Mouse (Mus musculus) spleen, postnatal 36 days (tissue): ENCODE data around the gene Zfp791.
"Not testable (repeated sequence)": the region's sequence is repeated elsewhere in the genome, so short reads cannot be mapped to it uniquely, and the experiment has no call there.

Source experiments
- DNase-seq, 2 experiments: peaks; one replicate each; pipeline ENCODE4 v3.0.0; 2022; ENCODE audit warnings: low spot score in 2 of 2, mixed read lengths in 1 of 2

Gene Zfp791

GRCm38 (mm10) chr8:85083108-85083813, 39.6 kb downstream of the Zfp791 start, which contains the start of gene Man2b1:
TSS of gene Man2b1 (plus strand) at chr8:85083270.
- peak; percentile 91 to 92 for DNase-seq

- not testable (repeated sequence) for DNase-seq
Measured at GRCm38 (mm10) chr8:85082169-85082568, 40.7 kb downstream of the Zfp791 start.

GRCm38 (mm10) chr8:85081216-85081555, 41.7 kb downstream of the Zfp791 start, which contains the start of gene Wdr83:
TSS of gene Wdr83 (minus strand) at chr8:85081306.
- DNase-seq: peak; percentile 84 to 85

GRCm38 (mm10) chr8:85080532-85081215, 42.2 kb downstream of the Zfp791 start, which contains the start of gene Wdr83os:
TSS of gene Wdr83os (plus strand) at chr8:85080740.
- DNase-seq: peak; percentile 50 to 57

DNA sequence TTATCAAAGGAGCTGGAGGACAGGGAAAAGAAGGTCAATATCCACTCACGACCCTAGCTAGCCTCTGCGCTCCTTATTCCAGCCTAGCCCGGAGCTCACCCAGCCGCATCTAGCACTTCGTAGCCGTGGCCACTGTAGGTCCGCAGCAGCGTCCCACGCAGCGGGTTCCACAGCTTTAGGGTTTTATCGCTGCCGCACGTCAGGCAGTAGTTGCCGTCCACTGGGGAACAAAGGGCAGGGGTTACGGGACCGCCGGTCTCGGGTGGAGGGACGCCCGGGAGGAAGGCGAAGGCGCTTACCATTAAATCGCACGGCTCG, 42.7 kb downstream of the Zfp791 start:
- no peak for DNase-seq

- peak; percentile 78 to 81 for DNase-seq
Measured at GRCm38 (mm10) chr8:85076993-85077392, 45.9 kb downstream of the Zfp791 start.

DNA sequence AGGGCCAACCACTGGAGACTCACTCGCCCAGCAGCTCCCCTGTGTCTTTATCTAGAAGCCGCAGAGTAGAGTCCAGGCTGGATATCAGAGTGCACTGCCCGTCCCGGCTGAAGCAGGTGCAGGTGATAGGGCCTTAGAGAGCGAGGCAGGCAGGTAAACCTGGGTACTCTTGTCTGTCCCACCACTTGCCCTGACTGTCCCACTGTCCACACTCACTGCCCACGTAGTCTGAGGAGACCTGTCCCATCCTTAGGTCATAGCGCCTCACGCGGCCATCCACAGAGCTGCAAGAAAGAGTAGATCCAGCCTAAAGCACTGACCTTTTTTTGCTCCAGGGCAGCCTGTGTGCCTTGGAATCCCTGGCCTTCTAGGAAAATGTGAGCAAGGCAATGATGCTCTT, 46.9 kb downstream of the Zfp791 start:
- peak; percentile 31 to 42 for DNase-seq

DNA sequence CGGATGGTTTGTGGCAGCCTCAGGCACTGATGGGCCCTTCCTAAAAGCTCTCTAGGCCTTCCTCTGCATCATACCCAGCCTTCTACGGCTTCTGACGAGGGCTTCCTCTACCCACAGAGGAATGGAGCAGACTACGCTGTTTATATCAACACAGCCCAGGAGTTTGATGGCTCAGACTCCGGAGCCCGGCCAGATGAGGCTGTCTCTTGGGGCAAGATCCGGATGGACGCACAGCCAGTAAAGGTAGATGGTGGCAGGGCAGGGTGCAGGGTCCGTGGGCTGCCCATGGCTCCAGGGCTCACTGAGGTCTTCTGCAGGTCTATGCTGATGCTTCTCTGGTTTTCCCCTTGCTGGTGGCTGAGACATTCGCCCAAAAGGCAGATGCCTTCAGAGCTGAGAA, 48.3 kb downstream of the Zfp791 start:
- no peak for DNase-seq

DNA sequence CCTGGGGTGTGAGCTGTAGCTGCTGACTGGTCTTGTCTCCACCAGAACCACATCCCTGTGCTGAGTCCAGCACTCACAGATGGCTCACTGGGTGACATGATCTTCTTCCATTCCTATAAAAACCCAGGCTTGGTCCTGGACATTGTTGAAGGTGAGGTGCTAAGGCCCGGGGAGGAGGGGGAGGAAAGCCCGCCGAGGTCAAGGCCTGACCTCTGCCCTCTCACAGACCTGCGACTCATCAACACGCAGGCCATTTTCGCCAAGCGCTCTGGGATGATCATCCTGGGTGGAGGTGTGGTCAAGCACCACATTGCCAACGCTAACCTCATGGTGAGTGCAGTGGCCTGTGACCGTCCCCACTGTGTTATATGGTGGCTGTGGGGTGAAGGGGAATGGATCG, 48.7 kb downstream of the Zfp791 start:
- DNase-seq: no peak

- DNase-seq: no peak
Measured at GRCm38 (mm10) chr8:85073041-85073612, 49.8 kb downstream of the Zfp791 start.

DNA sequence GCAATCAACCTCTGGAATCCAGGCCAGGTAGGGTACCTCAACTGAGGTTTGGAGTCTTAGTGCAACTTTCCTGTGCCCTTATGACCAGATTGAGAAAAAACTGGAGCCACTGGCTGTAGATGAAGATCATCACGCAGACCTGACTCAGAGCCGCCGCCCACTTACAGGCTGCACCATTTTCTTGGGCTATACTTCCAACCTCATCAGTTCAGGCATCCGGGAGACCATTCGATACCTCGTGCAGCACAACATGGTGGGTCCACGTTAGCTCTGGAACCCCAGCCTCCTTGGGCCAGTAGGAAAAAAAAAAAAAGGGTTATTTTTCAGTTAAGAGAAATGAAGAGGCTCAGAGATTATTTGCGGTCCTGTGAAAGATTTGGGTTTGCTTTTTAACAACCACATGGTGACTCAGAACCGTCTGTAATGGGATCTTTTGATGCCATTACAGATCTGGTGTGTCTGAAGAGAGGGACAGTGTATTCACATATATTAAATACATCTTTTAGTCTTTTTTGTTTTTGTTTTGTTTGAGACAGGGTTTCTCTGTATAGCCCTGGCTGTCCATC, 50.4 kb downstream of the Zfp791 start:
- no peak for DNase-seq

DNA sequence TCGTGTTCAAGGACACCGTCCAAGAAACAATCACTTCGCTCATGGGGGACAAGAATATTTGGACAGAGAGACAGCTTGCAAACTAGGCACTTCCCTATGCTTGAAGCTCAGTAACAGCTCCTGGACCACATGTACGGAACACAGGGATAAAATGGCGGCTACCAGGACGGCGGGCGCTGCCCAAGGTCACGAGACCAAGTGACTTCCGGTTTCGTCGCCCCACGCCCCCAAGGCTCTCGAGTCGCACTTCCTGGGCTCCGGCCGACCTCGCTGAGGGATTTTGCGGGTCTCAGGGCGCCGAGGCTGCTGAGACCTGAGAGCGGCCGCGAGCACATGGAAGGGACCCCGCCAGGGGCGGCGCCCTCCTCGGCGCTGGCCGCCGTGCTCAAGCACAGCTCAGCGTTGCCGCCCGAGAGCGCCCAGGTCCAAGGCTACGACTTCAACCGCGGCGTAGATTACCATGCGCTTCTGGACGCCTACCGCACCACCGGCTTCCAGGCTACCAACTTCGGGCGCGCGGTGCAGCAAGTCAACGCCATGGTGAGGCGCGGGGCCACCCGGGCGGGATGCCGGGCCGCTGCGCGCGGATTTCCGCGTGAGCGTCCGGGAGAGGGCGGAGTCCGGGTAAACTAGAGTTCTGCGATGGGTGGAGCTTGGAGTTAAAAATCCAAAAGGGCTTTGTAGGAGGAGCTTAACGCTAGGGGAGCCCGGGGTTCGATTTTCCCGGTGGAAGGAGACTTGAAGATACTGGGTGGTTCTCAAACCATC, 51.2 kb downstream of the Zfp791 start, which contains the start of gene Dhps:
TSS of gene Dhps (plus strand) at position 244 of the 768 bp plus-strand sequence.
- peak; percentile 89 to 92 for DNase-seq

DNA sequence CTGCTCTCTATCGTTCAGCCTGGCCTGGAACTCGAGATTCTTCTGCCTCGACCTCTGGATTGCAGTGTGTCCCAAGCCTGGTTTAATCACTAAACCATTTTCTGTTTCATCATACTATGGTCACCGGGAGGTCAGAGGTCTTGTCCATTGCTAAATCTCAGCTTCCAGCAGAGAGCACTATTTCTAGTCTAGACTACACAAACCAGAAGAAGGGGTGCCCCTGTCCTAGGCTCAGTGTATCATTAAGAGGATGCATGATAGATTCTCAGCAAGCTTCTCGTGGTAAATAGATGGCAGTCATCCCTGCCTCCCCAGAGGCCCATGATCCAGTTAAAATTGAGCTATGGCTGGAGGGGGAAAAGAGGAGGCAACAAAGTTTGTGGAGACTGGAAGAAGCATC, 51.9 kb downstream of the Zfp791 start:
- DNase-seq: no peak

GRCm38 (mm10) chr8:85067982-85068381, 54.9 kb downstream of the Zfp791 start, which contains the start of gene Gm5741:
TSS of gene Gm5741 (minus strand) at chr8:85067982.
- no peak for DNase-seq

DNA sequence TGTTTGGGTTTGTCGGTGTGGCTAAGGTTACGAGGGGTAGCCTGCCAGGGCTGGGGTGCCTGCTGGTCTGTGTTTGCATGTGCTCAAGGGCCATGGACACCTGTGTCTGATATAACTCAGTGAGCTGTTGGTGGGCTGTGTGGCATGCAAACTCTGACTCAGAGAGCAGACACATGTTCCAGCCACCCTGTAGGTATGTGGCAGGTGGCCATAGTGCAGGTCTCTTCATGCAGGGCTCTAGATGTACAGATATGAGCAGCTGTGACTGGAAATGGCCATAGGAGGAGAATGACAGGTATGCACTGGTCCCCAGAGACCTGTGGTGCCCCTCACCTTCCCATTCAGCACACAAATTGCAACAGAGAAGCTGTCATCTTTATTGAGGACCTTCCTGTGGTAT, 55.7 kb downstream of the Zfp791 start:
- no peak for DNase-seq

DNA sequence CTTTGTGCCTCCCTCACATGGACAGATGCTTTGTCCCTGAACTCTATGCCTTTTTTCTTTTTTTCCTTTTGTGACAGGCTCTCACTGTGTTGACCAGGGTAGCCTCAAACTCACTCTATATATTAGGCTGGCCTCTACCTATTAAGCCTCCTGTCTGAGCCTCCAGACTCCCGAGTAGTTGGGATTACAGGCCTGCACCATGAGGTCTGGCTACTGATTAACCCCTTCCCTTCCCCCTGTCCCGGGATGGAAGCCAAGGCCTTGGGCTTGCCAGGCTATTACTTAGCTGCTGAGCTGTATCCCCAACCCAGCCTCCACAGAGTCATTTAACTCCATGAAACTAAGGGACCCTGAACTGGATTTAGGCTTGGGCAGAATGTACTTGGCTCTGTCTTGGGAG, 57.7 kb downstream of the Zfp791 start:
- no peak for DNase-seq

DNA sequence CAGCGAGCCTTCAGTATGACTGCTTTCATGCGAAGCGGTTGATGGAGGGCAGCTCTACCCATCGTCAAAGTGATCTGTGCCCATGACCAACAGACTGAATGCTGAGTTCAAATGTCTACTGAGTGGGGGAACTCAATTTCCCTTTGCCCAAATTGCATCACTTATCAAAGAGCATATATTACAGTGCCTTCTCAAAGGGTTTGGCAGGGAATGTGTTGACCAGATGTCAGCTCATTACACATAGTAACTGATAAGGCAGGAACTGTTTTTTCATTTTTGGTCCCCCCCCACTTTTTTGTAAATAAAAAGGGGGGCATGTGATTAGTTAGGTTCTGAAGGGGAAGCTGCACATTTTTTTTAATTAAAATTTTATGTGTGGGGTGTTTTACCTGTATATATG, 60.3 kb downstream of the Zfp791 start:
- DNase-seq: no peak

GRCm38 (mm10) chr8:85059879-85060616, 62.8 kb downstream of the Zfp791 start, which contains the start of gene Fbxw9:
TSS of gene Fbxw9 (plus strand) at chr8:85060055.
- peak; percentile 83 to 87 for DNase-seq
